Mouse (Mus musculus): Measurements from ENCODE around the gene Pomt2. TPM values are rescaled to one million over a fixed set of nuclear protein-coding genes. Genes with fewer than 3 reads are reported as not detected.

The Pomt2 gene
- polyA plus RNA-seq (2015; fragmentation: Nextera tagmentation; extraction: Ambion mirVana), result 7.8 and 8.8 TPM in 2 replicates

GRCm38 (mm10) chr12:87147395-87148089, at the start of gene Pomt2:
TSS of gene Pomt2 (minus strand) at chr12:87147968.

GRCm38 (mm10) chr12:87146966-87147365, 802 bp downstream of the Pomt2 start, which contains the start of gene Gstz1:
TSS of gene Gstz1 (plus strand) at chr12:87147165.

DNA sequence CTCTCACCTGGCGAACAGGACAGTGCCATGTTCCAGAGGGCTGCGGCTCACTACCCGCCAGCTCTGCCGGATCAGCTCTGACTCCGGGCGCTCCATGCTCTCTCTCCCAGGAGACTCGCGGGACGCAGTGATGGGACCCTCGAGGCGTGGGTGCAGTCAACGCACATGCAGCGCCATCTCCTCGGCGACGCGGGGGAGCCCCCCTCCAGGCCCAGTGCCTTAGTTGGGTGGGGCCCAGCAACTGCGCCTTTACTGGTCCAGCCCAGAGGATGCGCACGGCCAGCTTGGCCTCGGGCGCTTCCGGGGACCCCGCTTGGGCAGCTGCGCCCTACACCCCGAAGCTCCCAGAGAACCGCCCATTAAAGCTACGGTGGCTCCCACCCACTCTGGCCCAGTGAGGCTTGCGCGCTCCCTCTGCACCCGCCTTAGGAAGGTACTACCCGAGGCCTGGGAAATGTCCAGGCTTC, 45.6 kb downstream of the Pomt2 start, which contains the start of gene Ngb:
TSS of gene Ngb (minus strand) at position 375 of the 467 bp plus-strand sequence.

Other genes with a start within 250 kb of the Pomt2 start
- gene Cipc, start 200.9 kb downstream of the Pomt2 start, polyA plus RNA-seq (2015; fragmentation: Nextera tagmentation; extraction: Ambion mirVana), result 6.7 and 8.6 TPM in 2 replicates
- gene Zdhhc22, start 157.5 kb downstream of the Pomt2 start, polyA plus RNA-seq (2015; fragmentation: Nextera tagmentation; extraction: Ambion mirVana), result 0.36 and 1.3 TPM in 2 replicates
- gene Tmem63c, start 126.6 kb downstream of the Pomt2 start, polyA plus RNA-seq (2015; fragmentation: Nextera tagmentation; extraction: Ambion mirVana), result 0.22 and 1.1 TPM in 2 replicates
- gene Ngb, start 45.4 kb downstream of the Pomt2 start, polyA plus RNA-seq (2015; fragmentation: Nextera tagmentation; extraction: Ambion mirVana), result 0.69 and 2.6 TPM in 2 replicates
- gene Gstz1, start 803 bp downstream of the Pomt2 start, polyA plus RNA-seq (2015; fragmentation: Nextera tagmentation; extraction: Ambion mirVana), result 45.8 and 50.3 TPM in 2 replicates
- 8.1 and 10.1 TPM in 2 replicates for gene Samd15, start 51.8 kb upstream of the Pomt2 start, polyA plus RNA-seq (2015; fragmentation: Nextera tagmentation; extraction: Ambion mirVana)
- 1.7 and 2.3 TPM in 2 replicates for gene Tmed8, start 52.5 kb upstream of the Pomt2 start, polyA plus RNA-seq (2015; fragmentation: Nextera tagmentation; extraction: Ambion mirVana)
- gene Noxred1, start 90.8 kb upstream of the Pomt2 start, polyA plus RNA-seq (2015; fragmentation: Nextera tagmentation; extraction: Ambion mirVana), result 0.21 TPM in 1 of 2 replicates, not detected in the other
- gene Vipas39, start 118.3 kb upstream of the Pomt2 start, polyA plus RNA-seq (2015; fragmentation: Nextera tagmentation; extraction: Ambion mirVana), result 25.7 and 28.9 TPM in 2 replicates
- gene Ahsa1, start 118.5 kb upstream of the Pomt2 start, polyA plus RNA-seq (2015; fragmentation: Nextera tagmentation; extraction: Ambion mirVana), result 103 and 140 TPM in 2 replicates
- gene Ism2, start 151.7 kb upstream of the Pomt2 start, polyA plus RNA-seq (2015; fragmentation: Nextera tagmentation; extraction: Ambion mirVana), result 0.65 and 0.66 TPM in 2 replicates
- gene Sptlc2, start 240.4 kb upstream of the Pomt2 start, polyA plus RNA-seq (2015; fragmentation: Nextera tagmentation; extraction: Ambion mirVana), result 122 and 210 TPM in 2 replicates

Measured in adrenal gland, postnatal 0 days (tissue).